Mouse (Mus musculus): ENCODE results near the gene Smad1.

DNA sequence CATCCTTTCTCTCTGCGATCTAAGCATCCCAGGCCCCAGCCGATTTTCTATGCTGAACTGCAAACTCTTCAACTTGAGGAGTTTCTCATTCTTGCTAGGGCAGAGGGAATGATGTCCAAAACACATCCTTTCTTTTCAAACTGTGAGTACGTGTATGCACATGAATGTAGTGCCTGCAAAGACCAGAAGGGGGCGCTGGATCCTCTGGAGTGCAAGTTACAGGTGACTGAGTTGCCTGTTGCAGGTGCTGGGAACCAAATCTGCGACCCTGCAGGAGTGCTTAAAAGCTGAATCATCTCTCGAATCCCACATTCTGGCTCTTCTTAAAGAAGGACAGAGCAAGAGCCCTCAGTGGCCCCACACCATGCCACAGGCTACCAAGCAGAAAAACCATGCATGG lies 13.0 kb downstream of the Smad1 start:
- TF ChIP-seq CTCF (IDR thresholded peaks at IDR 0.05; ENCODE audit: insufficient read depth, low read depth, low read length) (no peak), POLR2A (IDR thresholded peaks at IDR 0.05; ENCODE audit: insufficient read depth, low read depth, low read length) (no peak)

Measured in olfactory bulb, adult 2 months (tissue).